Mouse (Mus musculus) MEL (cell line): ENCODE measurements around the gene Icam5. TPM values are rescaled to one million over a fixed set of nuclear protein-coding genes. Genes with fewer than 3 reads are reported as not detected.

Experiments
- DNase-seq: peaks from one replicate; pipeline ENCODE4 v3.0.0; 2011; ENCODE audit warnings: low read depth, low spot score
- H3K27ac ChIP-seq: 2 replicates; pipeline ENCODE4 v1.5.1; 2012; ENCODE audit warnings: low read depth, mild to moderate bottlenecking, control low read depth, low read length, moderate library complexity; ENCODE audit not compliant: control insufficient read depth
- H3K27me3 ChIP-seq, 2 experiments: fragments of 150-350 bp in 1 of 2; sonication (generic) in 1 of 2; 2 replicates each; pipeline ENCODE4 v1.6.1; 2012; ENCODE audit warnings: low read length in 2 of 2, mild to moderate bottlenecking in 2 of 2, improper control_type of control experiment in 1 of 2, moderate library complexity in 1 of 2; ENCODE audit not compliant: insufficient read depth in 2 of 2, control insufficient read depth in 1 of 2
- H3K36me3 ChIP-seq, 2 experiments: 2 replicates each; pipeline ENCODE4 v1.6.1; 2012 to 2014; ENCODE audit warnings: low read length in 2 of 2, improper control_type of control experiment in 1 of 2, inconsistent platforms in 1 of 2, mild to moderate bottlenecking in 1 of 2; ENCODE audit not compliant: insufficient read depth in 2 of 2, control insufficient read depth in 1 of 2
- H3K4me1 ChIP-seq, 2 experiments: fragments of 150-350 bp in 1 of 2; sonication (generic) in 1 of 2; 2 replicates each; pipeline ENCODE4 v1.6.1; 2012; ENCODE audit warnings: low read length in 2 of 2, improper control_type of control experiment in 1 of 2, mild to moderate bottlenecking in 1 of 2; ENCODE audit not compliant: insufficient read depth in 2 of 2, control insufficient read depth in 1 of 2
- H3K4me3 ChIP-seq, 2 experiments: fragments of 150-350 bp in 1 of 2; sonication (generic) in 1 of 2; 2 replicates each; pipeline ENCODE4 v1.5.1; 2012; ENCODE audit warnings: low read depth in 2 of 2, low read length in 2 of 2, mild to moderate bottlenecking in 2 of 2, moderate library complexity in 2 of 2, control low read depth in 1 of 2, improper control_type of control experiment in 1 of 2; ENCODE audit not compliant: control insufficient read depth in 1 of 2, insufficient read depth in 1 of 2
- H3K79me2 ChIP-seq: 2 replicates; pipeline ENCODE4 v1.6.1; 2012; ENCODE audit warnings: mild to moderate bottlenecking, low read length, moderate library complexity; ENCODE audit not compliant: control insufficient read depth, poor library complexity, insufficient read depth
- H3K9ac ChIP-seq: 2 replicates; pipeline ENCODE4 v1.6.1; 2012; ENCODE audit warnings: low read depth, mild to moderate bottlenecking, control low read depth, low read length, moderate library complexity; ENCODE audit not compliant: control insufficient read depth, poor library complexity, severe bottlenecking
- H3K9me3 ChIP-seq: fragments of 150-350 bp; sonication (generic); replicated peaks from 2 replicates; pipeline ENCODE4 v1.6.1; 2012; ENCODE audit warnings: mild to moderate bottlenecking, low read length, improper control_type of control experiment, moderate library complexity; ENCODE audit not compliant: insufficient read depth
- CHD1 ChIP-seq: IDR thresholded peaks from 2 replicates; pipeline ENCODE4 v1.6.1; 2012; ENCODE audit warnings: low read depth, mild to moderate bottlenecking, inconsistent platforms, low read length, improper control_type of control experiment
- CHD2 ChIP-seq: IDR thresholded peaks from 2 replicates; pipeline ENCODE4 v1.6.1; 2011; ENCODE audit warnings: low read length, improper control_type of control experiment
- E2F4 ChIP-seq: IDR thresholded peaks from 2 replicates; pipeline ENCODE4 v1.6.1; 2011; ENCODE audit warnings: low read depth, low read length, improper control_type of control experiment, borderline replicate concordance
- GATA1 ChIP-seq: IDR thresholded peaks from 2 replicates; pipeline ENCODE4 v1.6.1; 2011; ENCODE audit warnings: low read depth, low read length, improper control_type of control experiment
- HCFC1 ChIP-seq: IDR thresholded peaks from 2 replicates; pipeline ENCODE4 v1.6.1; 2012; ENCODE audit warnings: low read depth, mild to moderate bottlenecking, inconsistent platforms, low read length, improper control_type of control experiment, moderate library complexity
- MAZ ChIP-seq: IDR thresholded peaks from 2 replicates; pipeline ENCODE4 v1.6.1; 2012; ENCODE audit warnings: low read depth, mild to moderate bottlenecking, inconsistent platforms, low read length, improper control_type of control experiment
- NELFE ChIP-seq: IDR thresholded peaks from 2 replicates; pipeline ENCODE4 v1.6.1; 2011; ENCODE audit warnings: low read depth, low read length, improper control_type of control experiment
- POLR2AphosphoS5 ChIP-seq: IDR thresholded peaks from 2 replicates; pipeline ENCODE4 v1.6.1; 2012; ENCODE audit warnings: low read depth, borderline replicate concordance, mild to moderate bottlenecking, inconsistent platforms, low read length, moderate library complexity, mixed read lengths
- RAD21 ChIP-seq: IDR thresholded peaks from 2 replicates; pipeline ENCODE4 v1.6.1; 2011; ENCODE audit warnings: mild to moderate bottlenecking, low read depth, low read length, improper control_type of control experiment
- RCOR1 ChIP-seq: IDR thresholded peaks from 2 replicates; pipeline ENCODE4 v1.6.1; 2012; ENCODE audit warnings: low read depth, mild to moderate bottlenecking, inconsistent platforms, low read length, improper control_type of control experiment
- TAL1 ChIP-seq: IDR thresholded peaks from 2 replicates; pipeline ENCODE4 v1.6.1; 2012; ENCODE audit warnings: mild to moderate bottlenecking, inconsistent platforms, low read length, moderate library complexity, mixed read lengths
- TBP ChIP-seq: IDR thresholded peaks from 2 replicates; pipeline ENCODE4 v1.8.0; 2011; ENCODE audit warnings: low read depth, low read length, improper control_type of control experiment
- TCF12 ChIP-seq: IDR thresholded peaks from 2 replicates; pipeline ENCODE4 v1.6.1; 2014; ENCODE audit warnings: low read depth, mild to moderate bottlenecking, inconsistent platforms, low read length, improper control_type of control experiment, moderate library complexity
- USF2 ChIP-seq, 2 experiments: IDR thresholded peaks; 2 replicates each; pipeline ENCODE4 v1.6.1; 2011 to 2012; ENCODE audit warnings: improper control_type of control experiment in 2 of 2, low read length in 2 of 2, borderline replicate concordance in 1 of 2, inconsistent platforms in 1 of 2, low read depth in 1 of 2, mild to moderate bottlenecking in 1 of 2; ENCODE audit not compliant: insufficient read depth in 1 of 2
- ZC3H11A ChIP-seq: IDR thresholded peaks from 2 replicates; pipeline ENCODE4 v1.6.1; 2012; ENCODE audit warnings: low read depth, mild to moderate bottlenecking, inconsistent platforms, low read length, improper control_type of control experiment
- ZMIZ1 ChIP-seq: IDR thresholded peaks from 2 replicates; pipeline ENCODE4 v1.6.1; 2012; ENCODE audit warnings: low read depth, mild to moderate bottlenecking, inconsistent platforms, low read length, improper control_type of control experiment, moderate library complexity
- polyA plus RNA-seq, 2 experiments: library from polyadenylated mRNA; stranded (reverse) in 1 of 2; unstranded in 1 of 2; fragments of >175 nt in 1 of 2; fragments of >200 nt in 1 of 2; gene quantifications; 2 replicates each; pipeline versions ENCODE4 v1.2.1 to v1.2.4; 2012; ENCODE audit warnings: low replicate concordance in 2 of 2, low read depth in 1 of 2; ENCODE audit not compliant: insufficient read length in 2 of 2, insufficient read depth in 1 of 2, missing spikeins in 1 of 2
- total RNA-seq: library from RNA; depleted of rRNA; stranded (reverse); fragments of 300-350 nt; gene quantifications from 2 replicates; pipeline ENCODE4 v1.2.3, GENCODE M21; 2012; rRNA removed

Icam5 gene
- total and polyA plus RNA-seq, 3 experiments: 4.8 to 9.5 TPM; not detected in 1

DNA sequence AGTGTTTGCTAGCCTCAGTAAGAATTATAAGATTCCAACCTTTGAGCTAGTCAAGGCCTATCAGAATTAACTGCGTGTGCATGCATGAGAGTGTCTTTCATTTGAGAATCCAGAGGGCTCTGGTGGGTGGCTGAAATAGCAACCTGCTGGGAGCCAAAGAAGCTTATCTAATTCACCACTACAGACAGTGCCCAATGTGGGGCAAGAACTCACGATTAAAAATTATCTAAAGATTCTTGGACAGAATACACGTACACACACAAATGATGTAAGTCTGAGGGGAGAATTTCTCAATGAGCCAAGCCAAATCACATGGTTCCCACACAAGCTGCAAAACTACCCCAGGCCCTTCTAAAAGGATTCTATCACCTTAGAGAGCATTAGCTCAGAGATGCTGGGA lies 51.5 kb downstream of the Icam5 start:
- H3K27ac ChIP-seq: no peak overlapping the region
- DNase-seq: peak; percentile 81
- H3K9me3 ChIP-seq: no peaks in the 10 kb centered on the region
- no peak overlapping the region for H3K9ac ChIP-seq
- no peak overlapping the region for H3K4me3 ChIP-seq
- H3K36me3 ChIP-seq: peaks cover 27 to 77% of the 10 kb centered on the region in 2 experiments
- peak; percentile 91 for TF ChIP-seq GATA1
- TF ChIP-seq TCF12: no peak
- TF ChIP-seq CHD1: no peak
- TF ChIP-seq TBP: 0 out of 2 replicates have a peak, but pooled peaks have one; percentile 31
- no peak for TF ChIP-seq RCOR1
- no peak for TF ChIP-seq ZMIZ1
- TF ChIP-seq CHD2: no peak
- TF ChIP-seq E2F4: no peak
- no peak for TF ChIP-seq POLR2AphosphoS5
- TF ChIP-seq NELFE: no peak
- no peak for TF ChIP-seq HCFC1
- TF ChIP-seq ZC3H11A: no peak
- TF ChIP-seq MAZ: no peak
- peak; percentile 61; the same call in 1 of the 2 replicates for TF ChIP-seq TAL1
- no peak for TF ChIP-seq RAD21
- no peak for TF ChIP-seq USF2 (IDR thresholded peaks at IDR 0.05; ENCODE audit: borderline replicate concordance in 1 of 2, insufficient read depth in 1 of 2, low read depth in 1 of 2, low read length in 2 of 2)
- H3K4me1 ChIP-seq: peaks cover 15 to 23% of the 10 kb centered on the region in 2 experiments; a peak in 3 of 4 replicates
- H3K27me3 ChIP-seq: no peaks in the 10 kb centered on the region
- peaks cover 33% of the 10 kb centered on the region for H3K79me2 ChIP-seq

Other genes starting within 250 kb of the Icam5 start
- gene Col5a3, start 217.0 kb upstream of the Icam5 start, total RNA-seq: 0.07 and 0.08 TPM in 2 replicates
- under 1 TPM in 1 of 2 experiments, not detected in 1; 0.53 TPM for gene Col5a3, start 217.0 kb upstream of the Icam5 start, polyA plus RNA-seq
- not detected in 2 replicates for gene Rdh8, start 213.6 kb upstream of the Icam5 start, total RNA-seq
- gene Rdh8, start 213.6 kb upstream of the Icam5 start, polyA plus RNA-seq: not detected
- gene A230050P20Rik, start 163.4 kb upstream of the Icam5 start, total RNA-seq: 53.9 and 63.7 TPM in 2 replicates
- 100 to 1,000 TPM; 190 to 199 TPM for gene A230050P20Rik, start 163.4 kb upstream of the Icam5 start, polyA plus RNA-seq
- gene Angptl6, start 152.3 kb upstream of the Icam5 start, total RNA-seq: 10.9 and 18.1 TPM in 2 replicates
- 10 to 100 TPM in 1 of 2 experiments, not detected in 1; 22.6 TPM for gene Angptl6, start 152.3 kb upstream of the Icam5 start, polyA plus RNA-seq
- 612 and 763 TPM in 2 replicates for gene Ppan, start 143.9 kb upstream of the Icam5 start, total RNA-seq
- 100 to 1,000 TPM; 251 to 953 TPM for gene Ppan, start 143.9 kb upstream of the Icam5 start, polyA plus RNA-seq
- gene Eif3g, start 133.4 kb upstream of the Icam5 start, total RNA-seq: 1,228 and 1,516 TPM in 2 replicates
- 1,000 to 10,000 TPM in 1 of 2 experiments, not detected in 1; 1,873 TPM for gene Eif3g, start 133.4 kb upstream of the Icam5 start, polyA plus RNA-seq
- gene Dnmt1, start 72.2 kb upstream of the Icam5 start, total RNA-seq: 412 and 448 TPM in 2 replicates
- gene Dnmt1, start 72.2 kb upstream of the Icam5 start, polyA plus RNA-seq: 1,000 to 10,000 TPM in 1 of 2 experiments, 100 to 1,000 TPM in 1; 681 to 1,953 TPM
- gene S1pr2, start 55.3 kb upstream of the Icam5 start, total RNA-seq: 6.4 and 6.6 TPM in 2 replicates
- gene S1pr2, start 55.3 kb upstream of the Icam5 start, polyA plus RNA-seq: 10 to 100 TPM in 1 of 2 experiments, not detected in 1; 27.4 TPM
- gene Mrpl4, start 29.3 kb upstream of the Icam5 start, total RNA-seq: 280 and 282 TPM in 2 replicates
- gene Mrpl4, start 29.3 kb upstream of the Icam5 start, polyA plus RNA-seq: 100 to 1,000 TPM in 1 of 2 experiments, not detected in 1; 474 TPM
- gene Icam1, start 16.1 kb upstream of the Icam5 start, total RNA-seq: 24.4 and 26.0 TPM in 2 replicates
- 10 to 100 TPM in 1 of 2 experiments, not detected in 1; 31.0 TPM for gene Icam1, start 16.1 kb upstream of the Icam5 start, polyA plus RNA-seq
- gene Icam4, start 2.7 kb upstream of the Icam5 start, total RNA-seq: 259 and 260 TPM in 2 replicates
- 100 to 1,000 TPM; 193 to 268 TPM for gene Icam4, start 2.7 kb upstream of the Icam5 start, polyA plus RNA-seq
- gene Zglp1, start 35.0 kb downstream of the Icam5 start, total RNA-seq: 1.1 and 1.5 TPM in 2 replicates
- 1 to 10 TPM in 1 of 2 experiments, not detected in 1; 8.0 TPM for gene Zglp1, start 35.0 kb downstream of the Icam5 start, polyA plus RNA-seq
- gene Gm49373, start 41.0 kb downstream of the Icam5 start, total RNA-seq: 4.6 and 6.4 TPM in 2 replicates
- 1 to 10 TPM in 1 of 2 experiments, not detected in 1; 8.3 TPM for gene Gm49373, start 41.0 kb downstream of the Icam5 start, polyA plus RNA-seq
- gene Fdx1l, start 41.5 kb downstream of the Icam5 start, total RNA-seq: 198 and 247 TPM in 2 replicates
- gene Fdx1l, start 41.5 kb downstream of the Icam5 start, polyA plus RNA-seq: 100 to 1,000 TPM; 305 to 361 TPM
- gene Gm38431, start 59.9 kb downstream of the Icam5 start, total RNA-seq: 42.1 and 47.8 TPM in 2 replicates
- 100 to 1,000 TPM in 1 of 2 experiments, 10 to 100 TPM in 1; 38.9 to 191 TPM for gene Gm38431, start 59.9 kb downstream of the Icam5 start, polyA plus RNA-seq
- 50.0 and 60.1 TPM in 2 replicates for gene Raver1, start 59.9 kb downstream of the Icam5 start, total RNA-seq
- 100 to 1,000 TPM in 1 of 2 experiments, not detected in 1; 291 TPM for gene Raver1, start 59.9 kb downstream of the Icam5 start, polyA plus RNA-seq
- 43.8 and 45.6 TPM in 2 replicates for gene Tyk2, start 99.2 kb downstream of the Icam5 start, total RNA-seq
- gene Tyk2, start 99.2 kb downstream of the Icam5 start, polyA plus RNA-seq: 10 to 100 TPM in 1 of 2 experiments, not detected in 1; 63.3 TPM
- 751 and 779 TPM in 2 replicates for gene Cdc37, start 117.9 kb downstream of the Icam5 start, total RNA-seq
- gene Cdc37, start 117.9 kb downstream of the Icam5 start, polyA plus RNA-seq: 1,000 to 10,000 TPM in 1 of 2 experiments, 100 to 1,000 TPM in 1; 914 to 1,631 TPM
- 13.8 and 16.6 TPM in 2 replicates for gene Pde4a, start 133.6 kb downstream of the Icam5 start, total RNA-seq
- gene Pde4a, start 133.6 kb downstream of the Icam5 start, polyA plus RNA-seq: 10 to 100 TPM; 45.6 to 53.9 TPM
- 168 and 174 TPM in 2 replicates for gene Keap1, start 207.3 kb downstream of the Icam5 start, total RNA-seq
- 100 to 1,000 TPM in 1 of 2 experiments, 10 to 100 TPM in 1; 67.5 to 171 TPM for gene Keap1, start 207.3 kb downstream of the Icam5 start, polyA plus RNA-seq
- gene S1pr5, start 216.4 kb downstream of the Icam5 start, total RNA-seq: 0.04 TPM in 1 of 2 replicates, not detected in the other
- gene S1pr5, start 216.4 kb downstream of the Icam5 start, polyA plus RNA-seq: under 1 TPM in 1 of 2 experiments, not detected in 1; 0.08 TPM
- 76.4 and 83.9 TPM in 2 replicates for gene Atg4d, start 233.2 kb downstream of the Icam5 start, total RNA-seq
- gene Atg4d, start 233.2 kb downstream of the Icam5 start, polyA plus RNA-seq: 10 to 100 TPM in 1 of 2 experiments, not detected in 1; 99.7 TPM